ENCODE assay signal across 15 mouse cellular contexts in the genomic region with DNA sequence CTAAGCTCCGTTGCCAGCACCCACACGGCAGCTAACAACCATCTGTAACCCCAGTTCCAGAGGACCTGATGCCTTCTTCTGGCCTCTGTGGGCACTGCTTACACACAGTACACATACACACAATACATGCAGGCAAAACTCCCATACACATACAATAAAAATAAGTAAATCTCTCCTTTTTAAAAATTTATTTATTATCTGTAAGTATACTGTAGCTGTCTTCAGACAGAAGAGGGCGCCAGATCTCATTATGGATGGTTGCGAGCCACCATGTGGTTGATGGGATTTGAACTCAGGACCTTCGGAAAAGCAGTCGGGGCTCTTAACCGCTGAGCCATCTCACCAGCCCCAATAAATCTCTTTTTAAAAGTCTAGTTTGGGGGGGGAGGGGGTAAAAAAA. TPM values are rescaled to one million over a fixed set of nuclear protein-coding genes. Genes with fewer than 3 reads are reported as not detected.
DNase-seq lines count a peak whose midpoint lies in the region; ATAC-seq and TF ChIP-seq lines count a peak whose summit lies in the region.
"Had no signal": no experiment of that assay in that cellular context is flagged by ENCODE, and none has a peak within 500 bp of the region (broad histone marks: within the 10 kb centered on the region; RNA-seq: fewer than 3 reads in every experiment).

No protein-coding gene starts in this region.

- H3K9ac ChIP-seq in intestine, postnatal 0 days (ENCODE audit: low read depth, low read length) = no peak overlapping the region
- no peak overlapping the region for H3K9ac ChIP-seq in intestine, embryonic 16.5 days (ENCODE audit: low read depth, low read length)
- no peak overlapping the region for H3K9ac ChIP-seq in midbrain, embryonic 11.5 days (ENCODE audit: low read length)
- no peak overlapping the region for H3K9ac ChIP-seq in midbrain, embryonic 13.5 days (replicated peaks)
- H3K9ac ChIP-seq in MEL (ENCODE audit: control insufficient read depth, low read depth, low read length, poor library complexity, severe bottlenecking) = no peak overlapping the region; the same call in 1 of the 2 replicates
- H3K9ac ChIP-seq: embryonic facial prominence, embryonic 12.5 days; hindbrain, embryonic 14.5 days had no signal

- peak; percentile 75 for DNase-seq in midbrain, embryonic 11.5 days (ENCODE audit: low spot score, missing footprints)
- no peak for DNase-seq in MEL (ENCODE audit: low read depth, low spot score)
- DNase-seq in urinary bladder, adult 18-20 months (ENCODE audit: low spot score in 2 of 2) = no peak
- no peak for DNase-seq in frontal cortex, adult 2 months (ENCODE audit: extremely low spot score in 1 of 2, low spot score in 1 of 2)
- DNase-seq: cerebellum, adult 18-20 months; kidney, adult 2 months; kidney, postnatal 4 days; layer of hippocampus, postnatal 36 days had no signal

- H3K9me3 ChIP-seq in intestine, postnatal 0 days (ENCODE audit: control insufficient read depth) = no peaks in the 10 kb centered on the region
- H3K9me3 ChIP-seq in intestine, embryonic 16.5 days (ENCODE audit: control insufficient read depth, low read length) = no peaks in the 10 kb centered on the region
- no peaks in the 10 kb centered on the region for H3K9me3 ChIP-seq in midbrain, embryonic 11.5 days (ENCODE audit: control insufficient read depth, low read length)
- no peaks in the 10 kb centered on the region for H3K9me3 ChIP-seq in midbrain, embryonic 13.5 days
- no peaks in the 10 kb centered on the region for H3K9me3 ChIP-seq in MEL (replicated peaks; ENCODE audit: insufficient read depth, low read length)
- H3K9me3 ChIP-seq: embryonic facial prominence, embryonic 12.5 days; forebrain, embryonic 10.5 days; limb, embryonic 10.5 days had no signal

- TF ChIP-seq CTCF in intestine, postnatal 0 days (IDR thresholded peaks at IDR 0.05; ENCODE audit: low read depth) = peak; percentile 41
- peak; percentile 22 to 30 (median 22); a peak in 3 of 6 replicates for TF ChIP-seq CTCF in MEL (IDR thresholded peaks at IDR 0.05 in 2 of 3, conservative IDR thresholded peaks at IDR 0.05 in 1 of 3; ENCODE audit: control insufficient read depth in 1 of 3, insufficient read depth in 1 of 3, low read depth in 2 of 3, low read length in 3 of 3, poor library complexity in 1 of 3, severe bottlenecking in 1 of 3)

- H3K4me2 ChIP-seq in intestine, postnatal 0 days (replicated peaks; ENCODE audit: low read depth) = no peak overlapping the region
- no peak overlapping the region for H3K4me2 ChIP-seq in intestine, embryonic 16.5 days (ENCODE audit: low read depth, low read length)
- H3K4me2 ChIP-seq in midbrain, embryonic 11.5 days = no peak overlapping the region
- no peak overlapping the region for H3K4me2 ChIP-seq in midbrain, embryonic 13.5 days (replicated peaks)
- H3K4me2 ChIP-seq: embryonic facial prominence, embryonic 12.5 days; hindbrain, embryonic 14.5 days had no signal

- peaks cover 15% of the 10 kb centered on the region for H3K36me3 ChIP-seq in intestine, postnatal 0 days (ENCODE audit: control insufficient read depth, insufficient read depth)
- H3K36me3 ChIP-seq in intestine, embryonic 16.5 days (ENCODE audit: control insufficient read depth, insufficient read depth, low read length) = no peaks in the 10 kb centered on the region
- H3K36me3 ChIP-seq in midbrain, embryonic 11.5 days (ENCODE audit: control insufficient read depth, insufficient read depth, low read length) = peaks cover 11% of the 10 kb centered on the region; the same call in 1 of the 2 replicates
- peaks cover 19% of the 10 kb centered on the region for H3K36me3 ChIP-seq in midbrain, embryonic 13.5 days
- H3K36me3 ChIP-seq in MEL (ENCODE audit: control insufficient read depth in 1 of 2, insufficient read depth in 2 of 2, low read length in 2 of 2) = peaks cover 24 to 30% of the 10 kb centered on the region in 2 experiments

- 92% methylated on average over 7 of the region's 7 CpGs for WGBS in intestine, postnatal 0 days
- WGBS in intestine, embryonic 16.5 days = 91% methylated on average over 7 of the region's 7 CpGs
- WGBS in midbrain, embryonic 11.5 days = 97% methylated on average over 7 of the region's 7 CpGs
- 98% methylated on average over 7 of the region's 7 CpGs for WGBS in midbrain, embryonic 13.5 days

- no peaks in the 10 kb centered on the region for H3K27me3 ChIP-seq in intestine, postnatal 0 days (replicated peaks; ENCODE audit: control insufficient read depth, insufficient read depth, low read length)
- no peaks in the 10 kb centered on the region for H3K27me3 ChIP-seq in intestine, embryonic 16.5 days (replicated peaks; ENCODE audit: control insufficient read depth, insufficient read depth, low read length)
- H3K27me3 ChIP-seq in midbrain, embryonic 11.5 days (ENCODE audit: control insufficient read depth, insufficient read depth, low read length) = no peaks in the 10 kb centered on the region
- H3K27me3 ChIP-seq in midbrain, embryonic 13.5 days = no peaks in the 10 kb centered on the region
- no peaks in the 10 kb centered on the region for H3K27me3 ChIP-seq in MEL (ENCODE audit: control insufficient read depth in 1 of 2, insufficient read depth in 2 of 2, low read length in 2 of 2)
- H3K27me3 ChIP-seq: embryonic facial prominence, embryonic 12.5 days had no signal

- no peak for TF ChIP-seq POLR2A in MEL (IDR thresholded peaks at IDR 0.05; ENCODE audit: control insufficient read depth in 1 of 2, insufficient read depth in 1 of 2, low read depth in 1 of 2, low read length in 2 of 2, poor library complexity in 1 of 2)

- no peak for TF ChIP-seq EP300 in MEL (IDR thresholded peaks at IDR 0.05; ENCODE audit: low read depth in 1 of 2, low read length in 2 of 2)

- no peak for TF ChIP-seq RAD21 in MEL (IDR thresholded peaks at IDR 0.05; ENCODE audit: low read depth, low read length)

- no peak overlapping the region for H3K27ac ChIP-seq in intestine, postnatal 0 days (ENCODE audit: low read depth, low read length)
- no peak overlapping the region for H3K27ac ChIP-seq in intestine, embryonic 16.5 days (ENCODE audit: low read length)
- H3K27ac ChIP-seq in midbrain, embryonic 11.5 days (ENCODE audit: low read depth, low read length) = no peak overlapping the region
- no peak overlapping the region for H3K27ac ChIP-seq in midbrain, embryonic 13.5 days
- H3K27ac ChIP-seq in MEL (ENCODE audit: control insufficient read depth, low read depth, low read length) = no peak overlapping the region
- H3K27ac ChIP-seq: embryonic facial prominence, embryonic 12.5 days; forebrain, embryonic 10.5 days; hindbrain, embryonic 14.5 days; limb, embryonic 10.5 days had no signal

- H3K79me2 ChIP-seq in MEL (ENCODE audit: control insufficient read depth, insufficient read depth, low read length, poor library complexity) = peaks cover 56% of the 10 kb centered on the region

- ATAC-seq in intestine, postnatal 0 days = no peak
- ATAC-seq in intestine, embryonic 16.5 days = no peak
- no peak for ATAC-seq in midbrain, embryonic 11.5 days (ENCODE audit: low FRiP score)
- no peak for ATAC-seq in midbrain, embryonic 13.5 days

- no peak overlapping the region for H3K4me3 ChIP-seq in intestine, postnatal 0 days (ENCODE audit: low read depth, low read length)
- H3K4me3 ChIP-seq in intestine, embryonic 16.5 days (ENCODE audit: low read length) = no peak overlapping the region
- no peak overlapping the region for H3K4me3 ChIP-seq in midbrain, embryonic 11.5 days (ENCODE audit: low read depth, low read length)
- H3K4me3 ChIP-seq in midbrain, embryonic 13.5 days (replicated peaks) = no peak overlapping the region
- no peak overlapping the region for H3K4me3 ChIP-seq in MEL (ENCODE audit: control insufficient read depth in 1 of 2, insufficient read depth in 1 of 2, low read depth in 2 of 2, low read length in 2 of 2)
- H3K4me3 ChIP-seq: embryonic facial prominence, embryonic 12.5 days; forebrain, embryonic 10.5 days; limb, embryonic 10.5 days had no signal

- no peaks in the 10 kb centered on the region; the same call in 1 of the 2 replicates for H3K4me1 ChIP-seq in intestine, postnatal 0 days (replicated peaks; ENCODE audit: control insufficient read depth, insufficient read depth, low read length)
- H3K4me1 ChIP-seq in intestine, embryonic 16.5 days (ENCODE audit: control insufficient read depth, insufficient read depth, low read length) = peaks cover 2% of the 10 kb centered on the region; the same call in 1 of the 2 replicates
- peaks cover 6% of the 10 kb centered on the region for H3K4me1 ChIP-seq in midbrain, embryonic 11.5 days (ENCODE audit: control insufficient read depth, insufficient read depth, low read length)
- H3K4me1 ChIP-seq in midbrain, embryonic 13.5 days (replicated peaks) = peaks cover 14% of the 10 kb centered on the region
- H3K4me1 ChIP-seq in MEL (ENCODE audit: control insufficient read depth in 1 of 2, insufficient read depth in 2 of 2, low read length in 2 of 2) = peaks cover 13 to 23% of the 10 kb centered on the region in 2 experiments

TF ChIP-seq in MEL, 35 proteins besides CTCF, POLR2A, EP300 and RAD21:
- 0 out of 2 replicates have a peak, but pooled peaks have one; percentile 28 for TF ChIP-seq TBP (IDR thresholded peaks at IDR 0.05; ENCODE audit: low read depth, low read length)
- TF ChIP-seq TAL1 (IDR thresholded peaks at IDR 0.05; ENCODE audit: low read length) = no peak
- no peak for TF ChIP-seq ZC3H11A (IDR thresholded peaks at IDR 0.05; ENCODE audit: low read depth, low read length)
TF ChIP-seq in MEL: peak in this region for 1.

RNA-seq across cellular contexts. Expression of a gene that starts 9.0 kb away (rescaled TPM):
- polyA plus RNA-seq in intestine, postnatal 0 days (2015; fragmentation: Nextera tagmentation; extraction: Ambion mirVana) = 10.0 and 13.1 TPM in 2 replicates
- 19.1 and 24.1 TPM in 2 replicates for polyA plus RNA-seq in intestine, embryonic 16.5 days (2015; fragmentation: Nextera tagmentation; extraction: Ambion mirVana)
- polyA plus RNA-seq in midbrain, embryonic 11.5 days (2014; fragmentation: Nextera tagmentation; extraction: Ambion mirVana) = 36.5 TPM in 2 replicates
- polyA plus RNA-seq in midbrain, embryonic 13.5 days (2015; fragmentation: Nextera tagmentation; extraction: Ambion mirVana) = 42.3 and 46.1 TPM in 2 replicates
- 19.8 and 23.5 TPM in 2 replicates for total RNA-seq in MEL (2012; rRNA removed)
- 10 to 100 TPM in 1 of 2 experiments, not detected in 1; 28.1 TPM for polyA plus RNA-seq in MEL (2012; ENCODE audit: insufficient read depth in 1 of 2, insufficient read length in 2 of 2, low read depth in 1 of 2, low replicate concordance in 2 of 2, missing spikeins in 1 of 2)
- polyA plus RNA-seq in frontal cortex, adult 2 months (2012; rRNA removed) = 67.2 TPM in 2 replicates

RNA-seq across cellular contexts. Expression of a gene that starts 24.1 kb away (rescaled TPM):
- 3.1 TPM in 2 replicates for polyA plus RNA-seq in intestine, postnatal 0 days (2015; fragmentation: Nextera tagmentation; extraction: Ambion mirVana)
- 5.2 and 5.3 TPM in 2 replicates for polyA plus RNA-seq in intestine, embryonic 16.5 days (2015; fragmentation: Nextera tagmentation; extraction: Ambion mirVana)
- 15.5 and 16.3 TPM in 2 replicates for polyA plus RNA-seq in midbrain, embryonic 11.5 days (2014; fragmentation: Nextera tagmentation; extraction: Ambion mirVana)
- 14.6 and 17.0 TPM in 2 replicates for polyA plus RNA-seq in midbrain, embryonic 13.5 days (2015; fragmentation: Nextera tagmentation; extraction: Ambion mirVana)
- total RNA-seq in MEL (2012; rRNA removed) = 2.9 TPM in 2 replicates
- polyA plus RNA-seq in MEL (2012; ENCODE audit: insufficient read depth in 1 of 2, insufficient read length in 2 of 2, low read depth in 1 of 2, low replicate concordance in 2 of 2, missing spikeins in 1 of 2) = 1 to 10 TPM in 1 of 2 experiments, not detected in 1; 3.2 TPM
- 14.9 and 16.2 TPM in 2 replicates for polyA plus RNA-seq in frontal cortex, adult 2 months (2012; rRNA removed)
